17 mouse cellular contexts compared by ENCODE assay signal in genomic region chr10:92671906-92672305, GRCm38 (mm10).
"Had no signal": no experiment of that assay in that cellular context is flagged by ENCODE, and none has a peak within 500 bp of the region (broad histone marks: within the 10 kb centered on the region; RNA-seq: fewer than 3 reads in every experiment).

No protein-coding gene starts in this region.

- H3K27me3 ChIP-seq: neural tube, embryonic 12.5 days; neural tube, embryonic 13.5 days; neural tube, embryonic 15.5 days; stomach, embryonic 15.5 days had no signal

- DNase-seq: retina, postnatal 1 day; right cerebral cortex, adult 18-20 months; right cerebral cortex, postnatal 14 days; right cerebral cortex, postnatal 25 days; right cerebral cortex, postnatal 4 days; spleen, adult 18-20 months; thymus, adult 18-20 months; thymus, adult 2 months; thymus, postnatal 14 days; thymus, postnatal 25 days; thymus, postnatal 36 days; thymus, postnatal 4 days had no signal

- H3K4me2 ChIP-seq: neural tube, embryonic 12.5 days; neural tube, embryonic 13.5 days; neural tube, embryonic 15.5 days; stomach, embryonic 15.5 days had no signal

- H3K9ac ChIP-seq: neural tube, embryonic 12.5 days; neural tube, embryonic 13.5 days; neural tube, embryonic 15.5 days; stomach, embryonic 15.5 days had no signal

- H3K4me1 ChIP-seq: neural tube, embryonic 12.5 days; neural tube, embryonic 13.5 days; neural tube, embryonic 15.5 days; stomach, embryonic 15.5 days had no signal

- H3K36me3 ChIP-seq: neural tube, embryonic 12.5 days; neural tube, embryonic 13.5 days; neural tube, embryonic 15.5 days; stomach, embryonic 15.5 days had no signal

- H3K9me3 ChIP-seq: neural tube, embryonic 12.5 days; neural tube, embryonic 13.5 days; neural tube, embryonic 15.5 days; stomach, embryonic 15.5 days had no signal

- H3K4me3 ChIP-seq: neural tube, embryonic 12.5 days; neural tube, embryonic 13.5 days; neural tube, embryonic 15.5 days; stomach, embryonic 15.5 days had no signal

- H3K27ac ChIP-seq: neural tube, embryonic 12.5 days; neural tube, embryonic 13.5 days; neural tube, embryonic 15.5 days; stomach, embryonic 15.5 days; stomach, postnatal 0 days had no signal
